Mouse (Mus musculus): ENCODE data around the gene Gm4301. TPM values are rescaled to one million over a fixed set of nuclear protein-coding genes. Genes with fewer than 3 reads are reported as not detected.
"Not testable (repeated sequence)": the region's sequence is repeated elsewhere in the genome, so short reads cannot be mapped to it uniquely, and the experiment has no call there.

Gm4301 gene
- total RNA-seq (2021), result not detected

DNA sequence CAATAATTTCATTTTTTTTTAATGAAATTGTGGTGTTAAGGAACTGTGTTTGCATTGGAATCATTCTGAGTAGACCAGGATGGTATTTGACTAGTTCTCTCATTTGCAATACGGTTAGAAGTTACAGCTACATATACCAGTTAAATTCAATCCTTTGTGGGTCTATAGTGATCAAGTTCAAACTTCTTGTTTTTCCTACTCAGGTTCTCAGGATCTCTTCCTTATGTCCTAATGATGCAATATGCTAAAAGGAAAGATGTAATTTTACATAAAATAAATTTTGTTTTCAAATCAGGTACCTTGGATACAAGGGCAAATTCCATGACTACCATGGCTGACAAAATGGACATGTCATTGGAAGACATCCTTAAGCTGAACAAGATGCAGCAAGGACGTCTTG is at the start of gene Gm4301:
Gm4301 (plus strand) TSS at position 301 of the 400 bp plus-strand sequence.
- DNase-seq, result not testable (repeated sequence)

DNA sequence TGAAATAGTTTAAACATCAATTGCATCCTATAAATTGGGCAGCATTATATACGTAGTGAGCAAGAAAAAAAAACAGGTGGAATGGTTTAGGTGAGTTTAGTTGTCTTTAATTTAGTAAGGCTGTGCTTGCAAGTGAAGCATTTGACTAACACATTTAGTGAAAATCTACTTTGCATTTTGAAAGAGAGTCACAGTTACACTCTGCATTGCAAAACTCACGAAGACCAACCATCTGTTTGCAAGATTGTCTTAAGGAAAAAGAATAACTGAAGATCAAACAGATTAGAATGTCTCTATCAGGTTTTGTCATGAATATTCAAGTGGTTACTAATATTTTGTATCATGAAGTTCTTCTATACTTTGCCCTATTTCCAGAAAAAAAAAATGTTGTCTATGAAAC is 39.4 kb upstream of the Gm4301 start:
- no peak for DNase-seq

GRCm38 (mm10) chr10:100300106-100300505 is 35.4 kb upstream of the Gm4301 start:
- not testable (repeated sequence) for DNase-seq

- DNase-seq, result not testable (repeated sequence)
These were observed 5.1 kb downstream of the Gm4301 start, which contains the start of gene Gm4302 for GRCm38 (mm10) chr10:100340536-100340935. TSS of gene Gm4302 (plus strand) at chr10:100340836.

DNA sequence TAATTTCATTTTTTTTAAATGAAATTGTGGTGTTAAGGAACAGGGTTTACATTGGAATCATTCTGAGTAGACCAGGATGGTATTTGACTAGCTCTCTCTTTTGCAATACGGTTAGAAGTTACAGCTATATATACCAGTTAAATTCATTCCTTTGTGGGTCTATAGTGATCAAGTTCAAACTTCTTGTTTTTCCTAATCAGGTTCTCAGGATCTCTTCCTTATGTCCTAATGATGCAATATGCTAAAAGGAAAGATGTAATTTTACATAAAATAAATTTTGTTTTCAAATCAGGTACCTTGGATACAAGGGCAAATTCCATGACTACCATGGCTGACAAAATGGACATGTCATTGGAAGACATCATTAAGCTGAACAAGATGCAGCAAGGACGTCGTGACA is 10.2 kb downstream of the Gm4301 start, which contains the start of gene Gm4303:
Gm4303 (plus strand) TSS at position 301 of the 400 bp plus-strand sequence.
- not testable (repeated sequence) for DNase-seq

DNA sequence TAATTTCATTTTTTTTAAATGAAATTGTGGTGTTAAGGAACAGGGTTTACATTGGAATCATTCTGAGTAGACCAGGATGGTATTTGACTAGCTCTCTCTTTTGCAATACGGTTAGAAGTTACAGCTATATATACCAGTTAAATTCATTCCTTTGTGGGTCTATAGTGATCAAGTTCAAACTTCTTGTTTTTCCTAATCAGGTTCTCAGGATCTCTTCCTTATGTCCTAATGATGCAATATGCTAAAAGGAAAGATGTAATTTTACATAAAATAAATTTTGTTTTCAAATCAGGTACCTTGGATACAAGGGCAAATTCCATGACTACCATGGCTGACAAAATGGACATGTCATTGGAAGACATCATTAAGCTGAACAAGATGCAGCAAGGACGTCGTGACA is 15.3 kb downstream of the Gm4301 start, which contains the start of gene Gm4305:
Gm4305 (plus strand) TSS at position 301 of the 400 bp plus-strand sequence.
- DNase-seq, result not testable (repeated sequence)

DNA sequence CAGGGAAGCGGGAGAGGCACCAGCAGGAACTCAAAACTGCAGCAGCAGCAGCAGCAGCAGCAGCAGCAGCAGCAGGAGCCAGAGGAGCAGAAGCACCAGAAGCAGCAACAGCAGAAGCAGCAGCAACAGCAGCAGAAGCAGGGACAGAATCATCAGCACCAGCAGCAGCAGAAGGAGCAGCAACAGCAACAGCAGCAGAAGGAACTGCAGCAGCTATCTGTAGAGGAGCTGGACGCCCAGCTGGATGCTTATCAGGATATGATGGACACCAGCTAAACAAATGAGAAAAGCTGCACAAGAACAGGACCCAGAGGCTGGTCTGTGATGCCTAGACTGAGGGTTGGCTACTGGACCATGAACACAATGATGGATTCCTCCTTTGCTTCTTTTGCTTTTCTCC is 21.4 kb downstream of the Gm4301 start:
- DNase-seq, result peak; percentile 9

DNA sequence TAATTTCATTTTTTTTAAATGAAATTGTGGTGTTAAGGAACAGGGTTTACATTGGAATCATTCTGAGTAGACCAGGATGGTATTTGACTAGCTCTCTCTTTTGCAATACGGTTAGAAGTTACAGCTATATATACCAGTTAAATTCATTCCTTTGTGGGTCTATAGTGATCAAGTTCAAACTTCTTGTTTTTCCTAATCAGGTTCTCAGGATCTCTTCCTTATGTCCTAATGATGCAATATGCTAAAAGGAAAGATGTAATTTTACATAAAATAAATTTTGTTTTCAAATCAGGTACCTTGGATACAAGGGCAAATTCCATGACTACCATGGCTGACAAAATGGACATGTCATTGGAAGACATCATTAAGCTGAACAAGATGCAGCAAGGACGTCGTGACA is 25.6 kb downstream of the Gm4301 start, which contains the start of gene Gm4307:
Gm4307 (plus strand) TSS at position 301 of the 400 bp plus-strand sequence.
- not testable (repeated sequence) for DNase-seq

- DNase-seq, result not testable (repeated sequence)
These were observed 47.0 kb downstream of the Gm4301 start, which contains the start of gene Gm4312 for GRCm38 (mm10) chr10:100382460-100382859. TSS of gene Gm4312 (minus strand) at chr10:100382560.

Other genes with a start within 250 kb of the Gm4301 start
- not detected for gene Gm4302, start 5.2 kb downstream of the Gm4301 start, total RNA-seq (2021)
- not detected for gene Gm4303, start 10.3 kb downstream of the Gm4301 start, total RNA-seq (2021)
- not detected for gene Gm4305, start 15.4 kb downstream of the Gm4301 start, total RNA-seq (2021)
- not detected for gene Gm4307, start 25.7 kb downstream of the Gm4301 start, total RNA-seq (2021)
- gene Gm4312, start 46.9 kb downstream of the Gm4301 start, total RNA-seq (2021), result not detected
- 10 to 100 TPM; 23.1 to 28.4 TPM for gene Tmtc3, start 151.7 kb downstream of the Gm4301 start, total RNA-seq (2021)
- 1 to 10 TPM; 3.9 to 5.2 TPM for gene Cep290, start 151.9 kb downstream of the Gm4301 start, total RNA-seq (2021)

All from heart, postnatal 4 days (tissue).